In genomic region chr15:6988187-6988586, GRCm38 (mm10) we compare ENCODE assay signal across 8 mouse cellular contexts.
DNase-seq lines count a peak whose midpoint lies in the region; ATAC-seq lines count a peak whose summit lies in the region.

No protein-coding gene starts in this region.

- no peak overlapping the region for H3K4me2 ChIP-seq in heart, embryonic 11.5 days

- H3K36me3 ChIP-seq in heart, embryonic 11.5 days (ENCODE audit: control insufficient read depth, insufficient read depth, low read length) = no peaks in the 10 kb centered on the region
- H3K36me3 ChIP-seq in embryonic facial prominence, embryonic 10.5 days (replicated peaks) = no peaks in the 10 kb centered on the region

- no peaks in the 10 kb centered on the region; the same call in 1 of the 2 replicates for H3K4me1 ChIP-seq in heart, embryonic 11.5 days (ENCODE audit: control insufficient read depth, insufficient read depth, low read length)
- 0 out of 2 replicates have a peak, but pooled peaks cover 3% of the 10 kb centered on the region for H3K4me1 ChIP-seq in embryonic facial prominence, embryonic 10.5 days

- no peak overlapping the region for H3K4me3 ChIP-seq in heart, embryonic 11.5 days (ENCODE audit: low read depth, low read length)
- H3K4me3 ChIP-seq in embryonic facial prominence, embryonic 10.5 days = no peak overlapping the region

- H3K27ac ChIP-seq in heart, embryonic 11.5 days (ENCODE audit: low read depth, low read length) = no peak overlapping the region
- no peak overlapping the region for H3K27ac ChIP-seq in embryonic facial prominence, embryonic 10.5 days (replicated peaks)

- H3K9me3 ChIP-seq in heart, embryonic 11.5 days (replicated peaks; ENCODE audit: control insufficient read depth, low read length) = no peaks in the 10 kb centered on the region
- no peaks in the 10 kb centered on the region for H3K9me3 ChIP-seq in embryonic facial prominence, embryonic 10.5 days

- peak; percentile 97 for DNase-seq in heart, adult 11 months
- peak; percentile 63 to 71 for DNase-seq in heart, adult 9 months (ENCODE audit: low spot score in 2 of 2)
- peak; percentile 58 to 85 for DNase-seq in left cerebral cortex, postnatal 10 days (ENCODE audit: extremely low spot score in 1 of 2, low spot score in 2 of 2)
- DNase-seq in embryo, embryonic 10 days (ENCODE audit: low spot score) = no peak
- no peak for DNase-seq in embryonic facial prominence, embryonic 10.5 days (ENCODE audit: low spot score)
- DNase-seq in thymus, postnatal 0 days (ENCODE audit: low spot score) = no peak

- WGBS in heart, embryonic 11.5 days (ENCODE audit: insufficient replicate concordance) = 74% methylated on average over 3 of the region's 3 CpGs
- 76% methylated on average over 3 of the region's 3 CpGs for WGBS in embryonic facial prominence, embryonic 10.5 days

- no peak overlapping the region for H3K9ac ChIP-seq in heart, embryonic 11.5 days (ENCODE audit: low read depth, low read length)

- no peak for ATAC-seq in heart, embryonic 11.5 days (replicated peaks; ENCODE audit: insufficient number of reproducible peaks, low FRiP score, low TSS enrichment)
- peak; percentile 21; the same call in 1 of the 2 replicates for ATAC-seq in cerebellum, adult (ENCODE audit: insufficient number of reproducible peaks, low FRiP score, low TSS enrichment)

- intact Hi-C loops in left cerebral cortex, postnatal 10 days (cut with DNase I) = no loop called here

- H3K27me3 ChIP-seq in heart, embryonic 11.5 days (ENCODE audit: control insufficient read depth, insufficient read depth, low read length) = no peaks in the 10 kb centered on the region
- no peaks in the 10 kb centered on the region for H3K27me3 ChIP-seq in embryonic facial prominence, embryonic 10.5 days (replicated peaks; ENCODE audit: low read depth, poor library complexity, severe bottlenecking)

Comparison
In these comparisons a context has a peak if more than half of its experiments do, and no peak if none do; other contexts are left out.
1. DNase-seq: peak in heart, adult 11 months (single experiment), heart, adult 9 months (2 of 2) and left cerebral cortex, postnatal 10 days (2 of 2); none in embryo, embryonic 10 days (single experiment), embryonic facial prominence, embryonic 10.5 days (single experiment) and thymus, postnatal 0 days (single experiment).